Mouse (Mus musculus): ENCODE results near the gene Zfp950. TPM values are rescaled to one million over a fixed set of nuclear protein-coding genes. Genes with fewer than 3 reads are reported as not detected.

Gene Zfp950
- polyA plus RNA-seq, 1 experiment from 2014 or later = 45.0 TPM

DNA sequence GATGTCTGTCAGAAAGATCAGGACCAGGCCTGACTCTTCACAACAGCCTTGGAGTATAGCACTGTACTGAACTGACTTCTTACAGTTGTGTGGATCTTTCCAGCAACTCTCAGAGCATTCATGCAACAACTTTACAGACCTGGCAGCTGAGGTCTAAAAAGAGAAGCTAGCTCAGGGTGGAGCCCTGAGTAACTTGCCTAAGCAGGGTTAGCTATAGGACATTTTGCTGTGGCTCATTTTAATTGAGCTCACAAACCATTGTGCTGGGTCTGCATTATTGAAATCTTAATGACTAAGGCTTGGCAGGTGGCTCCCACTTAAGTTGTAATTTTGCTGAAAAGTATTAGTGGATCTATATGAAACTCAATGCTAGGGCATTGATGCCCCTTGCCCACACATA lies 88.6 kb downstream of the Zfp950 start:
- Histone ChIP-seq H3K4me1 (no peaks in the 10 kb centered on the region), H3K27ac (replicated peaks) (no peak overlapping the region), H3K9me3 (no peaks in the 10 kb centered on the region), H3K27me3 (no peaks in the 10 kb centered on the region), H3K36me3 (no peaks in the 10 kb centered on the region), H3K4me3 (no peak overlapping the region), H3K4me2 (replicated peaks) (no peak overlapping the region), H3K9ac (replicated peaks) (no peak overlapping the region)
- no peak for ATAC-seq (replicated peaks)

DNA sequence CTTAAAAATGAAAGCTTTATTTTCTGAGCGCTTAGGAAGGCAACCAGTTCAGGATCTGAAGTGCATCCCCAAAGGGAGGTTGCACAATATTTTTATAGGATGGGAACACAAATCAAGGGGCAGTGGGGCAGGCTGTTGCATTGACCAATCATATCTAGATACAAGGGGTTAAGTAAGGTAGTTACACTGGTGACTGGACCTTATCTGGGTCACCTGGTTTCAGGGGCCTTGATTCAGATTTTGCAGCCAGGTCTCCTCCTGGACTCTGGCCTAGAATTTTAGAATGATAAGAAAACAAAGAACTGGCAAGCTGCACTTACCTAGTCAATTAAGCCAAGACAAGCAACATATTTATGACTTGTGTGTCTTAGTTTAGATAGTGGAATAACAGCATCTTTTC lies 89.5 kb downstream of the Zfp950 start:
- Histone ChIP-seq H3K4me2 (replicated peaks) (no peak overlapping the region), H3K9me3 (no peaks in the 10 kb centered on the region), H3K36me3 (no peaks in the 10 kb centered on the region), H3K27ac (replicated peaks) (no peak overlapping the region), H3K4me1 (no peaks in the 10 kb centered on the region), H3K9ac (replicated peaks) (no peak overlapping the region), H3K27me3 (no peaks in the 10 kb centered on the region), H3K4me3 (no peak overlapping the region)
- WGBS = 94% methylated on average over 1 of the region's 1 CpGs
- ATAC-seq (replicated peaks) = no peak

DNA sequence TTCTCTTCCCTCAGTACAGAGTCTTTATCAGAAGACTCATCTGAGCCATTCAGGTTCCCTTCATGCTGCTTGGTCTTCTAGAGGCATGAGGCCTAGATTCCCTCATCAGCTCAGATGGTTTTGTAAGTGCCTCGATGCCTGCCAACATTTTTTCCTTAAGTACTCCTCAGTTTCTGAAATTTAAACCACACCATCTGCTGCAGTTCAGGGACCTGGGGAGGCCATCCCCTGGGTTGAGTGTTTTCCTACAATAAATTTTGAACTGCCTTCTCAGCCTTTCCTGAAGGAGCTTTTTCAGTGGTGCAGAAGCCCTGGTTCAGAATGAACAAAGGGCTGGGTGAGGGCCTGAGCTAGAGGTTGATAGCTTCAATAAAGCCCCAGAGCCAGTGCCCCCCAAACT lies 91.2 kb downstream of the Zfp950 start:
- H3K36me3 ChIP-seq = no peaks in the 10 kb centered on the region
- no peak for ATAC-seq (replicated peaks)
- WGBS = 83% methylated on average over 1 of the region's 1 CpGs
- H3K27ac ChIP-seq (replicated peaks) = no peak overlapping the region
- H3K27me3 ChIP-seq = no peaks in the 10 kb centered on the region
- H3K4me3 ChIP-seq = no peak overlapping the region
- no peak overlapping the region for H3K9ac ChIP-seq (replicated peaks)
- no peak overlapping the region for H3K4me2 ChIP-seq (replicated peaks)
- no peaks in the 10 kb centered on the region for H3K9me3 ChIP-seq
- no peaks in the 10 kb centered on the region for H3K4me1 ChIP-seq

DNA sequence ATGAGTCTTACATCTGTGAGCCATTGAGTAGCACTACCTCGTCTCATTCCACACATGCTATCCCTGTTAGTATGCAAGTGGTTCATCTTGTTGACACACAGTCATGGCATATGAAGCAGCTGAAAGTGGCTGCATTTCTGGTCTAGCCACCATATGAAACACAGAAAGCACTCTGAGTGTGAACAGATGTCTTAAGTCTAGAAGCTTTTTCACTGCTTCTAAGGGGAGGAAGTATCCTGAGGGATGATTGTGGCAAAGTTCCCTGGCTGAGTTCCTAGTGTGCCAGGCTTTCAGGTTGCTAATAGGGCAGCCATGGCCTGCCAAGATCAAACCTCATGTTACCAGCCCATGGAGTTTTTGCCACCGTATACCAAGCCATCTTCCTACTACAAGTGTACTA lies 92.0 kb downstream of the Zfp950 start:
- Histone ChIP-seq H3K9me3 (no peaks in the 10 kb centered on the region), H3K9ac (replicated peaks) (no peak overlapping the region), H3K4me3 (no peak overlapping the region), H3K4me2 (replicated peaks) (no peak overlapping the region), H3K27me3 (no peaks in the 10 kb centered on the region), H3K4me1 (no peaks in the 10 kb centered on the region), H3K36me3 (no peaks in the 10 kb centered on the region), H3K27ac (replicated peaks) (no peak overlapping the region)
- WGBS = 70% methylated on average over 2 of the region's 2 CpGs
- no peak for ATAC-seq (replicated peaks)

DNA sequence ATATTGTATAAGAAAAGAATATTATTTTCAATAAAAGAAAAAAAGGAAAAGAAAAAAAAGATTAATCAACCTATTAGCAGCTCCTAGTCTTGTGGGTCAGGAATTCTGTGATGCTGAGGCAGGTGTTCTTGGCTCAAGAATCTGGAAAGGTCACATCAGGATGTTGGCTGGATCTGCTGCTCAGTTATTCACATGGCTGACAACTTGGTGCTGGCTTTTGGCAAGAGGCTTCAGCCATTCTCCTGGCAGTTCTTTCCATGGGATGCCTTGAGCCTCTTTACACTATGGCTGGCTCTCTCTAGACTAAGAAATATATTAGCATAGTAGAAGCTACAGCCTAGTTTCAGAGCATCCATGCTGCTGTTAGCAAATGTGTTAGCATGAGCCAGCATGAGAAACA lies 101.5 kb downstream of the Zfp950 start:
- no peak for ATAC-seq (replicated peaks)
- H3K4me3 ChIP-seq = no peak overlapping the region
- H3K27ac ChIP-seq (replicated peaks) = no peak overlapping the region
- H3K9me3 ChIP-seq = no peaks in the 10 kb centered on the region
- no peaks in the 10 kb centered on the region for H3K4me1 ChIP-seq
- no peaks in the 10 kb centered on the region for H3K36me3 ChIP-seq
- H3K27me3 ChIP-seq = no peaks in the 10 kb centered on the region
- H3K9ac ChIP-seq (replicated peaks) = no peak overlapping the region
- H3K4me2 ChIP-seq (replicated peaks) = no peak overlapping the region

DNA sequence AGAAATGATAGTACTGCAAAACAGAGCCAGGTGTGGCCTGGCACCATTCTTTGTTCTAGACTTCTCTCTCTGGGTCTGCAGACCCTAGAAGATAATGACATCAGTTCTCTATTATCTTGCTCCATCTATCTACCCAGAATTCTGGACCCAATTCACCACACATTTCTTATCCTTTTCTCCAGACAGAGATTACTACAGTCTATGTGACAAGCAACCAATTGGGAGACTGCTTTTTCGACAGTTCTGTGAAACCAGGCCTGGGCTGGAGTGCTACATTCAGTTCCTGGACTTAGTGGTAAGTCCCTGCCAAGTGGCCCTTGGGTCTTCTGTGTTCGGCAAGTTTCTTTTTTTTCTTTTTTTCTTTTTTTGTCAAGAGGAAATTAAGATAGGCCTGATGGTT lies 109.1 kb downstream of the Zfp950 start:
- Histone ChIP-seq H3K4me1 (no peaks in the 10 kb centered on the region), H3K4me3 (no peak overlapping the region), H3K9ac (replicated peaks) (no peak overlapping the region), H3K9me3 (no peaks in the 10 kb centered on the region), H3K27me3 (no peaks in the 10 kb centered on the region), H3K36me3 (no peaks in the 10 kb centered on the region), H3K27ac (replicated peaks) (no peak overlapping the region), H3K4me2 (replicated peaks) (no peak overlapping the region)
- ATAC-seq (replicated peaks) = no peak
- 86% methylated on average over 2 of the region's 2 CpGs for WGBS

DNA sequence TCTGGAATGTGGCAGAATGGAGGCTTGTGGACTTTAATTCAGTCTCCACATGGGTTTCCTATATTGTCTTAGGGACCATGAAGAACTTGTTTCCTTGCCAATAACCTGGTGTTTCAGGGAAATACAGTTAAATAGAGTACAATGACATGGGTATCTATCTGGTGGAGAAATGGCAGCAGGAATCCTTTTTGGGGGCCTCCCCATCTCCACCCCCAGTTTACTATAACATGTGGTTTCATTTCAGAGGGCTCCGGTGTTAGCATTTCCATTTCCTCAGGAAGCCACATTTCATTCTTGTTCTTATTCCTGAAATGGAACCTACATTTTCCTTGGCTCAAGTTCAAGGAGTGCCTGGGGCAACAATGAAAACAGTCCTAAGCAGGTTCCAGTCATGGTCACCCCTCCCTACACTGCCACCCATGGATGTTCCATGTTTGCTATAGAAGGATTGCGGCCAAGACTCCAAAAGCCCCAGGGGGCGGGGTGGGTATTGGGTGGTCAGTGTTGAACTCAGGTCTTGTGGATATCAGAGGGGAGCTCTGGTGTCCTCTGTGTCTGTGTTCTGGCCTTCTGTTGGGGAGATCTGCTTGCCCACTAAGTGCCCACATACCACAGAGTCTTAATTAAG lies 118.6 kb downstream of the Zfp950 start:
- Histone ChIP-seq H3K27ac (replicated peaks) (no peak overlapping the region), H3K4me2 (replicated peaks) (no peak overlapping the region), H3K4me1 (peaks cover 18% of the 10 kb centered on the region), H3K9me3 (no peaks in the 10 kb centered on the region), H3K27me3 (no peaks in the 10 kb centered on the region), H3K36me3 (no peaks in the 10 kb centered on the region), H3K9ac (replicated peaks) (no peak overlapping the region), H3K4me3 (no peak overlapping the region)
- 93% methylated on average over 3 of the region's 3 CpGs for WGBS
- no peak for ATAC-seq (replicated peaks)

DNA sequence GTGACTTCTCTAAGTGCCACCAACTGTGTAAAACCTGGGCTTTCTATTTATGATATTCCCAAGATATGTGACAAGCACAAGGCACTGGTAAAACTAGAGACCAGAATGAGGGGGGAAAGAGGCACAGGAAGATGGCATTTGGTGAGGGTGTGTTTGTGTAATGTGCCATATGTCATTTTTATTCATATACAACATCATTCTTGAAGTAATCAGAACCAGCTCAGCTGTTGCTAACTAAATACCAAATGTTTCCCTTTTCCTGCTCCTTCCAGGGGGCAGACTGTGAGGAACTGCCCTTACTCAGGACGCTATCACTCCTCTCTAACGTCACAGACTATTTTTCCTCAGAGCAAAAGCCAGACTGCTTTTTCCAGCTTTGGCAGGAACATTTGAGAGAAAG lies 119.1 kb downstream of the Zfp950 start:
- no peak overlapping the region for H3K4me3 ChIP-seq
- ATAC-seq (replicated peaks) = peak; percentile 78
- H3K27ac ChIP-seq (replicated peaks) = no peak overlapping the region
- no peak overlapping the region for H3K9ac ChIP-seq (replicated peaks)
- no peaks in the 10 kb centered on the region for H3K9me3 ChIP-seq
- H3K4me1 ChIP-seq = peaks cover 18% of the 10 kb centered on the region
- H3K4me2 ChIP-seq (replicated peaks) = no peak overlapping the region
- no peaks in the 10 kb centered on the region for H3K36me3 ChIP-seq
- 51% methylated on average over 2 of the region's 2 CpGs for WGBS
- no peaks in the 10 kb centered on the region for H3K27me3 ChIP-seq

DNA sequence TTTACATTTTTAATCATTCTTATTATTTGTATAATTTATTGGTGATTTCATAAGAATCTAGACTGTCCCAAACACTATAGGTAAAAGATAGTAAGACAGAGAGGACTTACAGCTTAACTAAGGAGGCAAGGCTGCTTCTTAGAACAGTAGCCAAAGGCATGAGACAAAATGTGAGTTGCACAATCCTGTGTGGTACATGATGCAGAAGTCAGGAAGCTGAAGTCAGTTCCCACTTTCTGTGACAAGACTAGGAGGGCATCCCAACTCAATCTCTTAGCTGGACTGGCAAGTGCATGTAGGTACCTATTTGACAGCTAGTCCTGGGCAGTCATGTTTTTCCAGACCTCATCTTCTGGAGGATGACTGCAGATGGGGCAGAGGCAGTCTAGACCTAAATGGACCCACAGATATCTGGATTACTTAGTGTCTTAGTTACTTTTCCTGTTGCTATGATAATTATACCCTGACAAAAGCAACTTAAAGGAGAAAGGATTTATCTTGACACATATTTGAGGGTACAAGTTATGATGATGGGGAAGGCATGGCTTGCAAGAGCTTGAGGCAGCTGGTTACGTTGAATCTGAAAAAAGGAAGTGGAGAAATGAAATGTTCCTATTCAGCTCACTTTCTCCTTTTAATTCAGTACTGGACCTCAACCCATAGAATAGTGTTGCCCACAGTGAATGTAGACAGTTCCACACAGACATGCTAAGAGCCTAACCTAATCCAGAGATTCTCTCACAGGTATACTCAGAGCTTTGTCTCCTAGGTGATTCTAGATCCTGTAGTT lies 123.0 kb downstream of the Zfp950 start:
- Histone ChIP-seq H3K27ac (replicated peaks) (no peak overlapping the region), H3K4me2 (replicated peaks) (no peak overlapping the region), H3K27me3 (no peaks in the 10 kb centered on the region), H3K4me1 (peaks cover 17% of the 10 kb centered on the region), H3K4me3 (no peak overlapping the region), H3K36me3 (no peaks in the 10 kb centered on the region), H3K9me3 (no peaks in the 10 kb centered on the region), H3K9ac (replicated peaks) (no peak overlapping the region)
- no peak for ATAC-seq (replicated peaks)
- 88% methylated on average over 1 of the region's 1 CpGs for WGBS

DNA sequence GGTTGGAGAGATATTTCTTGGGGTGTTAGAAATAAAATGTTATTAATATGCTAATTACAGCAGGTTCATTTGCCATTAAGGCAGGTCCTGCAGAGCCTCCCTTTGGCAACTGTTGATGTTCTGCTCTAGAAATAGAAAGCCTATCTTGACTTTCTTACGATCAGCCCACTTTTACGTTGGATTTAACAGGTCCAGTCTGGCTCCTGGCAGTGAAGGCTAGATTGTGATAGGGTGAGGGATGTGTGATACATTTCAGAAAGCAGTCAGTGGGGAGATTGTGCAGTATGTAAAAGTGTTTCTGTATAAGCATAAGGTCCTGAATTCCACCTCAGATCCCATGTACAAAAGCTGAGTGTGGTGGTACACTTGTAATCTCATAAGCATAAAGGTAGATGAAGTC lies 131.4 kb downstream of the Zfp950 start:
- no peak for ATAC-seq (replicated peaks)
- 83% methylated on average over 2 of the region's 2 CpGs for WGBS
- no peaks in the 10 kb centered on the region for H3K27me3 ChIP-seq

More for the DNA sequence above, 131.4 kb downstream of the Zfp950 start:
- H3K9ac ChIP-seq (replicated peaks) = no peak overlapping the region
- H3K27ac ChIP-seq (replicated peaks) = no peak overlapping the region
- H3K4me3 ChIP-seq = no peak overlapping the region
- H3K9me3 ChIP-seq = no peaks in the 10 kb centered on the region
- no peak overlapping the region for H3K4me2 ChIP-seq (replicated peaks)
- H3K36me3 ChIP-seq = no peaks in the 10 kb centered on the region
- no peaks in the 10 kb centered on the region for H3K4me1 ChIP-seq

Other genes starting within 250 kb of the Zfp950 start
- gene Gm7102, start 35.5 kb upstream of the Zfp950 start, polyA plus RNA-seq (2015; fragmentation: Nextera tagmentation; extraction: Ambion mirVana) = 0.11 and 0.20 TPM in 2 replicates
- gene Gm6020, start 43.0 kb upstream of the Zfp950 start, polyA plus RNA-seq (2015; fragmentation: Nextera tagmentation; extraction: Ambion mirVana) = not detected in 2 replicates
- gene Csf2ra, start 87.6 kb upstream of the Zfp950 start, polyA plus RNA-seq (2015; fragmentation: Nextera tagmentation; extraction: Ambion mirVana) = 32.7 and 36.8 TPM in 2 replicates
- not detected in 2 replicates for gene Gm21060, start 156.2 kb upstream of the Zfp950 start, polyA plus RNA-seq (2015; fragmentation: Nextera tagmentation; extraction: Ambion mirVana)